Mouse (Mus musculus) myocyte (in vitro differentiated cells): Measurements from ENCODE around the gene Prr12. TPM values are rescaled to one million over a fixed set of nuclear protein-coding genes. Genes with fewer than 3 reads are reported as not detected.

Source experiments
- H3K27me3 ChIP-seq: one replicate; pipeline ENCODE4 v1.6.1; 2011; ENCODE audit not compliant: control insufficient read depth, insufficient read depth, insufficient read length
- H3K36me3 ChIP-seq: one replicate; pipeline ENCODE4 v1.6.1; 2011; ENCODE audit not compliant: control insufficient read depth, insufficient read depth
- H3K4me2 ChIP-seq: one replicate; pipeline ENCODE4 v1.6.1; 2011; ENCODE audit warnings: low read depth, control low read depth
- H3K4me3 ChIP-seq: one replicate; pipeline ENCODE4 v1.5.1; 2011; ENCODE audit warnings: mild to moderate bottlenecking, control low read depth, moderate library complexity
- H3K79me2 ChIP-seq: one replicate; pipeline ENCODE4 v1.6.1; 2011; ENCODE audit not compliant: control insufficient read depth, insufficient read depth
- H3ac ChIP-seq: one replicate; pipeline ENCODE4 v1.6.1; 2011; ENCODE audit not compliant: control insufficient read depth, insufficient read length
- CEBPB ChIP-seq: IDR thresholded peaks from 2 replicates; pipeline ENCODE4 v1.6.1; 2011; ENCODE audit warnings: mild to moderate bottlenecking, moderate library complexity; ENCODE audit not compliant: poor library complexity, insufficient read depth, severe bottlenecking
- E2F4 ChIP-seq: IDR thresholded peaks from one replicate; pipeline ENCODE4 v1.6.1; 2011; ENCODE audit warnings: mild to moderate bottlenecking, control low read depth, moderate library complexity; ENCODE audit not compliant: insufficient read depth
- MAX ChIP-seq: IDR thresholded peaks from one replicate; pipeline ENCODE4 v1.6.1; 2011; ENCODE audit warnings: low read depth, mild to moderate bottlenecking, control low read depth
- MYOD1 ChIP-seq, 3 experiments: IDR thresholded peaks; one replicate each; pipeline ENCODE4 v1.6.1; 2011; ENCODE audit warnings: control low read depth in 2 of 3, low read depth in 2 of 3, mild to moderate bottlenecking in 2 of 3, moderate library complexity in 1 of 3; ENCODE audit not compliant: insufficient read length in 2 of 3, control insufficient read depth in 1 of 3
- MYOG ChIP-seq, 3 experiments: IDR thresholded peaks; one replicate each; pipeline ENCODE4 v1.6.1; 2011; ENCODE audit warnings: control low read depth in 2 of 3, low read depth in 2 of 3, mild to moderate bottlenecking in 2 of 3; ENCODE audit not compliant: insufficient read length in 2 of 3, control insufficient read depth in 1 of 3, insufficient read depth in 1 of 3
- POLR2A ChIP-seq: IDR thresholded peaks from one replicate; pipeline ENCODE4 v1.6.1; 2011; ENCODE audit warnings: low read depth, mild to moderate bottlenecking, control low read depth, moderate library complexity; ENCODE audit not compliant: insufficient read length
- POLR2AphosphoS2 ChIP-seq: IDR thresholded peaks from one replicate; pipeline ENCODE4 v1.6.1; 2011; ENCODE audit warnings: low read depth, control low read depth; ENCODE audit not compliant: insufficient read length
- REST ChIP-seq: IDR thresholded peaks from one replicate; pipeline ENCODE4 v1.6.1; 2011; ENCODE audit warnings: mild to moderate bottlenecking, control low read depth, moderate library complexity; ENCODE audit not compliant: insufficient read depth, insufficient read length
- SRF ChIP-seq: IDR thresholded peaks from one replicate; pipeline ENCODE4 v1.6.1; 2011; ENCODE audit warnings: low read depth; ENCODE audit not compliant: control insufficient read depth, insufficient read length
- TCF12 ChIP-seq: IDR thresholded peaks from one replicate; pipeline ENCODE4 v1.6.1; 2011; ENCODE audit warnings: mild to moderate bottlenecking, control low read depth; ENCODE audit not compliant: poor library complexity, insufficient read depth, severe bottlenecking
- TCF3 ChIP-seq: IDR thresholded peaks from one replicate; pipeline ENCODE4 v1.6.1; 2011; ENCODE audit warnings: low read depth, control low read depth; ENCODE audit not compliant: insufficient read length
- USF1 ChIP-seq: IDR thresholded peaks from one replicate; pipeline ENCODE4 v1.6.1; 2011; ENCODE audit warnings: low read depth, mild to moderate bottlenecking, control low read depth, moderate library complexity
- polyA plus RNA-seq: library from polyadenylated mRNA; unstranded; fragments of >200 nt; fragmentation: generic; extraction: Trizol; gene quantifications from one replicate; pipeline ENCODE4 v1.2.1, GENCODE M21; 2012; ENCODE audit warnings: missing spikeins

The Prr12 gene
- polyA plus RNA-seq, 1 experiment = 10.2 TPM

DNA sequence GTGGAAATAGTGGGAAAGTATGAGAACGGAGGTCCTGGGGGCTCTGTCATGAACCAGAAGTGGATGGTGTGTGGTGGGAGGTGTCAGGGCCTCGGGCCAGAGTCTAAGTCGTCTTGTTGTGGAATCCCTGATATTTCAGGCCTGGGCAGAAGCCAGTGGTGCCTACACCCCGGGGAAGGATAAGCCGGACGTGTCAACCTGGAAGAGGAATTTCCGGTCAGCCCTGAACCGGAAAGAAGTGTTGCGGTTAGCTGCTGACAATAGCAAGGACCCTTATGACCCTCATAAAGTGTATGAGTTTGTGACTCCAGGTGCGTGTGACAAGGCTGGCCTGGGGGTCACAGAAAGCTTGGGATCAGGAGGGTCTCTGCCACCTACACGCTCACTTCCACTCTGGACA is 52.9 kb downstream of the Prr12 start:
- Histone ChIP-seq H3K4me2 (peak overlapping the region; percentile 90), H3K36me3 (no peaks in the 10 kb centered on the region), H3ac (no peak overlapping the region), H3K4me3 (no peak overlapping the region), H3K79me2 (peaks cover 20% of the 10 kb centered on the region), H3K27me3 (no peaks in the 10 kb centered on the region)
- no peak for TF ChIP-seq REST
- TF ChIP-seq TCF12 = no peak
- TF ChIP-seq CEBPB = no peak
- no peak for TF ChIP-seq USF1
- no peak for TF ChIP-seq POLR2A
- TF ChIP-seq POLR2AphosphoS2 = no peak
- no peak for TF ChIP-seq MAX
- no peak for TF ChIP-seq MYOG (IDR thresholded peaks at IDR 0.05; ENCODE audit: control insufficient read depth in 1 of 3, insufficient read depth in 1 of 3, insufficient read length in 2 of 3, low read depth in 2 of 3)
- TF ChIP-seq SRF = no peak
- TF ChIP-seq MYOD1 (IDR thresholded peaks at IDR 0.05; ENCODE audit: control insufficient read depth in 1 of 3, insufficient read length in 2 of 3, low read depth in 2 of 3) = no peak
- no peak for TF ChIP-seq E2F4
- no peak for TF ChIP-seq TCF3

DNA sequence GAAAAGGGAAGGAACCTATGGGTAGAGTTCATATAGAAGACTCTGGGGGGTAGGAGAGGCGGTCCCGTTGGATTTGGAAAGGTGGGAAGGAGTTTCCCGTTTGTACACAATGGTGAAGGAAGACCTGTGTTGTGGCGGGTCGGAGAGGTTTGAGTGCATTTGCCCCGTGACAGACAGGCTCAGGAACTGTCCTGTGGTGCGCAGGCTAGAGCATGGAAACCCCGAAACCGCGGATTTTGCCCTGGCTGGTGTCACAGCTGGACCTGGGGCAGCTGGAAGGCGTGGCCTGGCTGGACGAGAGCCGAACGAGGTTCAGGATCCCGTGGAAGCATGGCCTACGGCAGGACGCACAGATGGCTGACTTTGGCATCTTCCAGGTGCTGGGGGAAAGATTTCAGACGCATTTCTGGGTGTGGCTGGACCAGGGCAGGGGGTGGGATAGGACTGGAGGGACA is 54.2 kb downstream of the Prr12 start, which contains the start of gene Bcl2l12:
Gene Bcl2l12, minus strand, starts transcription at position 212 of the 455 bp plus-strand sequence.
- TF ChIP-seq SRF (no peak), POLR2AphosphoS2 (peak; percentile 92), MYOG (IDR thresholded peaks at IDR 0.05; ENCODE audit: control insufficient read depth in 1 of 3, insufficient read depth in 1 of 3, insufficient read length in 2 of 3, low read depth in 2 of 3) (peak; percentile 12 to 90 (median 70)), E2F4 (no peak), POLR2A (peak; percentile 29), MYOD1 (IDR thresholded peaks at IDR 0.05; ENCODE audit: control insufficient read depth in 1 of 3, insufficient read length in 2 of 3, low read depth in 2 of 3) (peak in 2 of 3 experiments; percentile 75 to 82)
- peak within 1 kb of the TSS; percentile 50 for H3ac ChIP-seq
- peak within 1 kb of the TSS; percentile 90 for H3K4me2 ChIP-seq
- H3K79me2 ChIP-seq = peaks cover 20% of the 10 kb centered on the region
- peak within 1 kb of the TSS; percentile 86 for H3K4me3 ChIP-seq
- H3K36me3 ChIP-seq = no peaks in the 10 kb centered on the region
- no peaks in the 10 kb centered on the region for H3K27me3 ChIP-seq

DNA sequence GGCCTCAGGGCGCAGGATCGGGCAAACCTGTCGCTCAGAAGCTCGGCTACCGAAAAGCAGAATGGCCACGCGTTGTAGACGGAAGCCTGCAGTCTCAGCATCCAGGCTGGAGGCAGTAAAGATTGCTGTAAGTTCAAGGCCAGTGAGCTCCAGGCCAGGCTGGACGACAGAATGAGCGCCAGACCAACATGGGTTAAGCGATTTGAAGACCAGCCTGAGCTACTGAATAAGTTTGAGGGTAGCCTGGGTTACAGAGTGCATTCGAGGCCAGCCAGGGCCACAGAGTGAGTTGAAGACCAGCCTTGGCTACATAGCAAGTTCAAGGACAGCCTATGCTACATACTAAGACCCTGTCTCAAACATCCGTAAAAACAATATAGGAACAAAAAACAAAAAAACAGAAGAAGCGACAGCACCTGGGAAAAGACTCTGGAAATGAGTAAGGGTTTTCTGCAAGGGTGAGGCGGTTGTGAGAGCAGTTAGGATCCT is 54.7 kb downstream of the Prr12 start:
- TF ChIP-seq POLR2AphosphoS2 = peak; percentile 57
- no peak for TF ChIP-seq TCF3
- TF ChIP-seq POLR2A = no peak
- no peaks in the 10 kb centered on the region for H3K36me3 ChIP-seq
- H3K27me3 ChIP-seq = no peaks in the 10 kb centered on the region
- H3K4me3 ChIP-seq = peak overlapping the region; percentile 86
- H3K79me2 ChIP-seq = peaks cover 20% of the 10 kb centered on the region
- peak overlapping the region; percentile 90 for H3K4me2 ChIP-seq
- H3ac ChIP-seq = peak overlapping the region; percentile 50

DNA sequence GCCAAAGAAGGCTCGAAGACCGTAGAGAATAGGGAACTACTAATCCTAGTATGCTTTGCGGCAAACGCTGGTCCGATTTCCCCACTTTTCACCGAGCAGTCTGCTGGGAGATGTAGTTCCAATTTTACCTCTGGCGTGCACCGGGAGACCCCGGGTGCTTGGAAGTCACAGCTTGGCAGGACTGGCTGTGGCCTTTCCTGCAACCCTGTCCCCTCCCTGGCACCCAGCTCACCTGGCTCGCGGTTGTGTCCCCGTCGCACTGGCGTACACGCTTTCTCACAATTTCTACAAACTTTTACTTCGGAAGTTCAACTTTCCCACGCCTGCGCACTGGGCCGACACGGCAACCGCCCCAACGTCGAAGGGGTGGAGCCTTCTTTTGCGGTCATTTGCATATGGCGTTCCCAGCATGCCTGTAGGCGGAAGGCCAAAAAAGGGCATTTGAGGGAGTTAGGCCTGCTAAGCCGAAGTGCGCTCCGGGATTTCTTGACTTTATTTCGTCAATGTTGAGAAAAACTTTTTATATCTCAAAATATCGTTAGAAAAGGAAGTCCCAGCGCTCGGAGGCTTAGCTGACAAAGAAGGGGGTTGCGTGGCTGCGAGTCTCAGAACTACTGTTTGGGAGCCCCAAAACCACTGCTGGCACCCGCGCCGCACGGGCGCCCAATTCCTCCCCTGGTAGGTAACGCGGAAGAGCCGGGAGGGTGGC is 55.3 kb downstream of the Prr12 start, which contains the start of gene Irf3:
Gene Irf3, plus strand, starts transcription at position 418 of the 709 bp plus-strand sequence.
- H3K79me2 ChIP-seq = peaks cover 20% of the 10 kb centered on the region
- peak within 1 kb of the TSS; percentile 50 for H3ac ChIP-seq
- H3K4me2 ChIP-seq = peak within 1 kb of the TSS; percentile 98
- H3K27me3 ChIP-seq = no peaks in the 10 kb centered on the region
- TF ChIP-seq MYOG (IDR thresholded peaks at IDR 0.05; ENCODE audit: control insufficient read depth in 1 of 3, insufficient read depth in 1 of 3, insufficient read length in 2 of 3, low read depth in 2 of 3) (no peak), TCF3 (no peak), POLR2AphosphoS2 (peak; percentile 36), SRF (peak; percentile 98), POLR2A (no peak), TCF12 (no peak), USF1 (no peak), MAX (no peak), CEBPB (no peak), MYOD1 (IDR thresholded peaks at IDR 0.05; ENCODE audit: control insufficient read depth in 1 of 3, insufficient read length in 2 of 3, low read depth in 2 of 3) (no peak), E2F4 (no peak), REST (no peak)
- H3K36me3 ChIP-seq = no peaks in the 10 kb centered on the region
- peak within 1 kb of the TSS; percentile 86 for H3K4me3 ChIP-seq
